Mouse (Mus musculus) CH12.LX (cell line): ENCODE data around the gene Pnisr. TPM values are rescaled to one million over a fixed set of nuclear protein-coding genes. Genes with fewer than 3 reads are reported as not detected.

ENCODE experiments used
- DNase-seq: peaks from one replicate; pipeline ENCODE4 v3.0.0-alpha.2; 2013; ENCODE audit errors: extremely low read depth
- H3K27ac ChIP-seq: 2 replicates; pipeline ENCODE4 v1.5.1; 2012; ENCODE audit warnings: low read depth, mild to moderate bottlenecking, control low read depth, moderate library complexity; ENCODE audit not compliant: insufficient read depth
- H3K27me3 ChIP-seq: replicated peaks from 2 replicates; pipeline ENCODE3; 2012; ENCODE audit warnings: inconsistent platforms
- H3K36me3 ChIP-seq, 2 experiments: replicated peaks in 1 of 2; 2 replicates each; pipeline versions ENCODE3 to v1.6.1; 2012; ENCODE audit warnings: inconsistent platforms in 1 of 2, low read length in 1 of 2, mild to moderate bottlenecking in 1 of 2, mixed read lengths in 1 of 2, moderate library complexity in 1 of 2; ENCODE audit not compliant: control insufficient read depth in 1 of 2, insufficient read depth in 1 of 2
- H3K4me1 ChIP-seq, 2 experiments: 2 replicates each; pipeline ENCODE4 v1.6.1; 2012; ENCODE audit warnings: inconsistent platforms in 1 of 2, moderate library complexity in 1 of 2; ENCODE audit not compliant: insufficient read depth in 2 of 2, control insufficient read depth in 1 of 2
- H3K4me2 ChIP-seq: 2 replicates; pipeline ENCODE4 v1.6.1; 2012; ENCODE audit warnings: low read depth, mild to moderate bottlenecking, control low read depth; ENCODE audit not compliant: poor library complexity, insufficient read depth, severe bottlenecking
- H3K4me3 ChIP-seq, 3 experiments: fragments of 150-350 bp in 1 of 3; sonication (generic) in 1 of 3; replicated peaks in 1 of 3; 2 replicates each; pipeline versions ENCODE3 to v1.5.1; 2011 to 2012; ENCODE audit warnings: low read depth in 2 of 3, low read length in 2 of 3, mild to moderate bottlenecking in 2 of 3, moderate library complexity in 2 of 3, control low read depth in 1 of 3, improper control_type of control experiment in 1 of 3, inconsistent platforms in 1 of 3, mixed read lengths in 1 of 3; ENCODE audit not compliant: poor library complexity in 1 of 3
- H3K79me2 ChIP-seq: replicated peaks from 2 replicates; pipeline ENCODE4 v1.6.1; 2012; ENCODE audit warnings: mild to moderate bottlenecking, moderate library complexity; ENCODE audit not compliant: control insufficient read depth, poor library complexity, insufficient read depth, severe bottlenecking; ENCODE audit errors: extremely low read depth
- H3K9ac ChIP-seq: 2 replicates; pipeline ENCODE4 v1.6.1; 2012; ENCODE audit warnings: low read depth, mild to moderate bottlenecking, control low read depth, moderate library complexity; ENCODE audit not compliant: insufficient read depth
- H3K9me3 ChIP-seq: replicated peaks from 2 replicates; pipeline ENCODE3; 2012; ENCODE audit warnings: low read length, inconsistent platforms, mixed read lengths
- CHD1 ChIP-seq: IDR thresholded peaks from 2 replicates; pipeline ENCODE4 v1.6.1; 2012; ENCODE audit warnings: low read depth, low read length, improper control_type of control experiment, inconsistent platforms
- CHD2 ChIP-seq: IDR thresholded peaks from 2 replicates; pipeline ENCODE4 v1.6.1; 2011; ENCODE audit warnings: low read length, improper control_type of control experiment
- CTCF ChIP-seq, 2 experiments: IDR thresholded peaks in 1 of 2; conservative IDR thresholded peaks in 1 of 2; 2 replicates each; pipeline ENCODE4 v1.5.1; 2011 to 2012; ENCODE audit warnings: low read depth in 2 of 2, low read length in 2 of 2, improper control_type of control experiment in 1 of 2, inconsistent platforms in 1 of 2, mild to moderate bottlenecking in 1 of 2, moderate library complexity in 1 of 2
- E2F4 ChIP-seq: IDR thresholded peaks from 2 replicates; pipeline ENCODE4 v1.6.1; 2011; ENCODE audit warnings: low read depth, low read length, improper control_type of control experiment; ENCODE audit not compliant: insufficient replicate concordance
- ELF1 ChIP-seq: IDR thresholded peaks from 2 replicates; pipeline ENCODE4 v1.6.1; 2014; ENCODE audit warnings: low read depth, mild to moderate bottlenecking, inconsistent platforms, low read length, improper control_type of control experiment
- EP300 ChIP-seq: IDR thresholded peaks from 2 replicates; pipeline ENCODE4 v1.6.1; 2011; ENCODE audit warnings: low read length, improper control_type of control experiment
- GABPA ChIP-seq: IDR thresholded peaks from 2 replicates; pipeline ENCODE4 v1.6.1; 2012; ENCODE audit warnings: low read depth, low read length, improper control_type of control experiment, inconsistent platforms; ENCODE audit not compliant: insufficient replicate concordance
- HCFC1 ChIP-seq: IDR thresholded peaks from 2 replicates; pipeline ENCODE4 v1.6.1; 2012; ENCODE audit warnings: low read depth, mild to moderate bottlenecking, inconsistent platforms, low read length, improper control_type of control experiment
- IRF4 ChIP-seq: IDR thresholded peaks from 2 replicates; pipeline ENCODE4 v1.6.1; 2014; ENCODE audit warnings: low read depth, mild to moderate bottlenecking, inconsistent platforms, low read length, improper control_type of control experiment
- KAT2A ChIP-seq: IDR thresholded peaks from 2 replicates; pipeline ENCODE4 v1.6.1; 2012; ENCODE audit warnings: low read length, improper control_type of control experiment, inconsistent platforms; ENCODE audit not compliant: insufficient replicate concordance
- MAX ChIP-seq: IDR thresholded peaks from 2 replicates; pipeline ENCODE4 v1.6.1; 2011; ENCODE audit warnings: low read length, improper control_type of control experiment
- MAZ ChIP-seq: IDR thresholded peaks from 2 replicates; pipeline ENCODE4 v1.6.1; 2012; ENCODE audit warnings: low read depth, mild to moderate bottlenecking, inconsistent platforms, low read length, improper control_type of control experiment, moderate library complexity
- MEF2A ChIP-seq: IDR thresholded peaks from 2 replicates; pipeline ENCODE4 v1.6.1; 2014; ENCODE audit warnings: low read depth, mild to moderate bottlenecking, inconsistent platforms, low read length, improper control_type of control experiment, borderline replicate concordance
- POLR2A ChIP-seq: IDR thresholded peaks from 2 replicates; pipeline ENCODE4 v1.6.1; 2011; ENCODE audit warnings: low read depth, mild to moderate bottlenecking, improper control_type of control experiment, low read length
- RCOR1 ChIP-seq: conservative IDR thresholded peaks from 2 replicates; pipeline ENCODE4 v1.6.1; 2012; ENCODE audit warnings: low read depth, mild to moderate bottlenecking, inconsistent platforms, low read length, improper control_type of control experiment
- SIN3A ChIP-seq: IDR thresholded peaks from 2 replicates; pipeline ENCODE4 v1.6.1; 2012; ENCODE audit warnings: low read length, improper control_type of control experiment, inconsistent platforms
- SMC3 ChIP-seq: IDR thresholded peaks from 2 replicates; pipeline ENCODE4 v1.6.1; 2011; ENCODE audit warnings: low read depth, low read length, improper control_type of control experiment
- TCF12 ChIP-seq: IDR thresholded peaks from 2 replicates; pipeline ENCODE4 v1.6.1; 2014; ENCODE audit warnings: low read depth, mild to moderate bottlenecking, inconsistent platforms, low read length, improper control_type of control experiment
- ZC3H11A ChIP-seq: IDR thresholded peaks from 2 replicates; pipeline ENCODE4 v1.6.1; 2012; ENCODE audit warnings: low read depth, mild to moderate bottlenecking, inconsistent platforms, low read length, improper control_type of control experiment
- dilution Hi-C: fragments of 300-500 bp; cut with MboI; formaldehyde crosslinking; loops from 2 replicates; pipeline ENCODE4 v1.14.3; 2020; ENCODE audit warnings: low sequenced_read_pairs; ENCODE audit not compliant: extremely low pct_unique_long_range_greater_than_20kb, extremely low pct_ligation_motif_present
- in situ Hi-C: fragments of 300-500 bp; cut with MboI; formaldehyde crosslinking; loops from 3 replicates; pipeline ENCODE4 v1.14.3; 2019; ENCODE audit warnings: low sequenced_read_pairs, low pct_ligation_motif_present, low pct_unique_long_range_greater_than_20kb, mixed read lengths
- polyA plus RNA-seq: library from polyadenylated mRNA; unstranded; fragments of >175 nt; gene quantifications from 2 replicates; pipeline ENCODE4 v1.2.1, GENCODE M21; 2012; ENCODE audit warnings: low read depth; ENCODE audit not compliant: insufficient read length
- total RNA-seq, 2 experiments: library from RNA; depleted of rRNA; stranded (reverse); fragments of 300-350 nt in 1 of 2; fragments of >200 nt in 1 of 2; gene quantifications; 2 replicates each; pipeline ENCODE4 v1.2.3; 2012 to 2014

Gene Pnisr
- total and polyA plus RNA-seq, 3 experiments = 32.9 to 95.2 (median 51.3) TPM

DNA sequence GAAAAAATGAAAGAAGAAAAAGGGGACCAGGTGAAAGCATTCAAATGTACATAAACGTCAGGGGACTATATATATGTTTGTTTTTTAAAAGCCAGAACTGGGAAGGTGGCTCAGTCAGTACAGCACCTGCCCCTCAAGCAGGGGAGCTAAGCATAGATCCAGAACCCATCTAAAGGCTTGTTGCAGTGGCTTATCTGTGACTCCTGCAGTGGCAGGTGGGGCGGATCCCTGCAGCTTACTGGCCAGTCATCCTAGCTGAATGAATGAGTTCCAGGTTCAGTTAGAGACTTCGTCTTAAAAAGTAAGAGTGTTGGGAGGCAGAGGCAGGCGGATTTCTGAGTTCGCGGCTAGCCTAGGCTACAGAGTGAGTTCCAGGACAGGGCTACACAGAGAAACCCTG is 35.4 kb downstream of the Pnisr start:
- Histone ChIP-seq H3K4me3 (no peak overlapping the region), H3K4me2 (no peak overlapping the region), H3K4me1 (peaks cover 4 to 9% of the 10 kb centered on the region in 2 experiments; a peak in 3 of 4 replicates), H3K79me2 (no peaks in the 10 kb centered on the region; the same call in 1 of the 2 replicates), H3K9ac (no peak overlapping the region), H3K27ac (no peak overlapping the region), H3K36me3 (peaks cover 0 to 11% of the 10 kb centered on the region in 2 experiments), H3K27me3 (no peaks in the 10 kb centered on the region), H3K9me3 (no peaks in the 10 kb centered on the region)
- dilution Hi-C loops (no loop called here), in situ Hi-C loops (no loop called here)
- TF ChIP-seq CHD2 (no peak), ZC3H11A (no peak), GABPA (no peak), ELF1 (no peak), EP300 (no peak), CHD1 (no peak), RCOR1 (no peak), SIN3A (no peak), TCF12 (no peak), KAT2A (no peak), SMC3 (no peak), MEF2A (no peak)
- no peak for DNase-seq

DNA sequence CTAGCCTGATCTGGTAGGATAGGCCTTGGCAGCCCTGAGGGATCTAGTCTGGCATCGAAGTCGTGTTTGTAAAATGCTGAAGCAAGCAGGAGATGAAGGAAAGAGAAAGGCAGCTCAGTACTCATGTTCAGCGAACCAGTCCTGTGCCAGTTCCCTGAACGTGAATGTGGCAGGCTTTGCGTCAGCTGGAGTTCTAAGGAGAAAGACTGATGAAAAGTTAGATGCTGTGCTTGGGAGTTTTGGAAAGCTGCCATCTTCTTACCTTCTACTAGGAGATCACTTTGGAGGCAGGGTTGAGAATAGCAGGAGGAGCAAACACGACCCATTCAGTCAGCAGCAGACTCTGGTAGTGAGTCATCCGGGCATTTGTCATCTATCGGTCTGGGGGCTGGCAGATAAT is 38.4 kb downstream of the Pnisr start:
- Histone ChIP-seq H3K36me3 (peaks cover 0 to 7% of the 10 kb centered on the region in 2 experiments), H3K4me2 (no peak overlapping the region), H3K9me3 (no peaks in the 10 kb centered on the region), H3K9ac (no peak overlapping the region), H3K79me2 (no peaks in the 10 kb centered on the region; the same call in 1 of the 2 replicates), H3K27ac (no peak overlapping the region), H3K4me3 (no peak overlapping the region), H3K4me1 (peaks cover 2 to 13% of the 10 kb centered on the region in 2 experiments; a peak in 3 of 4 replicates), H3K27me3 (no peaks in the 10 kb centered on the region)
- TF ChIP-seq MAZ (no peak), ZC3H11A (no peak), CTCF (conservative IDR thresholded peaks at IDR 0.05 in 1 of 2, IDR thresholded peaks at IDR 0.05 in 1 of 2; ENCODE audit: low read depth in 2 of 2, low read length in 2 of 2) (no peak), POLR2A (no peak), IRF4 (no peak), E2F4 (no peak), MAX (no peak), SIN3A (no peak), HCFC1 (no peak), EP300 (no peak)
- in situ Hi-C loops (no loop called here), dilution Hi-C loops (no loop called here)
- DNase-seq = no peak

Other genes starting within 250 kb of the Pnisr start
- not detected in 2 replicates for gene Prdm13, start 161.6 kb upstream of the Pnisr start, total RNA-seq (2012; rRNA removed)
- not detected in 2 replicates for gene Prdm13, start 161.6 kb upstream of the Pnisr start, total RNA-seq (2014; rRNA removed)
- gene Prdm13, start 161.6 kb upstream of the Pnisr start, polyA plus RNA-seq = not detected in 2 replicates
- 20.7 and 22.7 TPM in 2 replicates for gene Ccnc, start 119.9 kb upstream of the Pnisr start, total RNA-seq (2012; rRNA removed)
- gene Ccnc, start 119.9 kb upstream of the Pnisr start, total RNA-seq (2014; rRNA removed) = 61.4 and 73.0 TPM in 2 replicates
- gene Ccnc, start 119.9 kb upstream of the Pnisr start, polyA plus RNA-seq = 24.4 and 32.3 TPM in 2 replicates
- 17.4 and 17.5 TPM in 2 replicates for gene Usp45, start 80.4 kb upstream of the Pnisr start, total RNA-seq (2012; rRNA removed)
- gene Usp45, start 80.4 kb upstream of the Pnisr start, total RNA-seq (2014; rRNA removed) = 30.6 and 37.0 TPM in 2 replicates
- 16.7 and 23.3 TPM in 2 replicates for gene Usp45, start 80.4 kb upstream of the Pnisr start, polyA plus RNA-seq
- 24.6 and 25.6 TPM in 2 replicates for gene Tstd3, start 80.4 kb upstream of the Pnisr start, total RNA-seq (2012; rRNA removed)
- gene Tstd3, start 80.4 kb upstream of the Pnisr start, total RNA-seq (2014; rRNA removed) = 51.0 and 57.1 TPM in 2 replicates
- 37.2 and 39.9 TPM in 2 replicates for gene Tstd3, start 80.4 kb upstream of the Pnisr start, polyA plus RNA-seq
- 6.7 and 8.2 TPM in 2 replicates for gene Coq3, start 32.1 kb downstream of the Pnisr start, total RNA-seq (2012; rRNA removed)
- 9.0 and 9.2 TPM in 2 replicates for gene Coq3, start 32.1 kb downstream of the Pnisr start, total RNA-seq (2014; rRNA removed)
- 5.1 and 5.7 TPM in 2 replicates for gene Coq3, start 32.1 kb downstream of the Pnisr start, polyA plus RNA-seq
- gene Faxc, start 83.7 kb downstream of the Pnisr start, total RNA-seq (2012; rRNA removed) = 1.7 and 2.1 TPM in 2 replicates
- gene Faxc, start 83.7 kb downstream of the Pnisr start, total RNA-seq (2014; rRNA removed) = 0.16 TPM in 2 replicates
- gene Faxc, start 83.7 kb downstream of the Pnisr start, polyA plus RNA-seq = 0.33 and 0.37 TPM in 2 replicates